Mouse (Mus musculus) naive thymus-derived CD4-positive, alpha-beta T cell, adult 2 months (primary cell): Measurements from ENCODE around the gene Rpl21.
"Not testable (repeated sequence)": the region's sequence is repeated elsewhere in the genome, so short reads cannot be mapped to it uniquely, and the experiment has no call there.

Experiments
- DNase-seq: peaks from one replicate; pipeline ENCODE4 v3.0.0-alpha.2; 2011; ENCODE audit warnings: low read depth

Rpl21 gene

DNA sequence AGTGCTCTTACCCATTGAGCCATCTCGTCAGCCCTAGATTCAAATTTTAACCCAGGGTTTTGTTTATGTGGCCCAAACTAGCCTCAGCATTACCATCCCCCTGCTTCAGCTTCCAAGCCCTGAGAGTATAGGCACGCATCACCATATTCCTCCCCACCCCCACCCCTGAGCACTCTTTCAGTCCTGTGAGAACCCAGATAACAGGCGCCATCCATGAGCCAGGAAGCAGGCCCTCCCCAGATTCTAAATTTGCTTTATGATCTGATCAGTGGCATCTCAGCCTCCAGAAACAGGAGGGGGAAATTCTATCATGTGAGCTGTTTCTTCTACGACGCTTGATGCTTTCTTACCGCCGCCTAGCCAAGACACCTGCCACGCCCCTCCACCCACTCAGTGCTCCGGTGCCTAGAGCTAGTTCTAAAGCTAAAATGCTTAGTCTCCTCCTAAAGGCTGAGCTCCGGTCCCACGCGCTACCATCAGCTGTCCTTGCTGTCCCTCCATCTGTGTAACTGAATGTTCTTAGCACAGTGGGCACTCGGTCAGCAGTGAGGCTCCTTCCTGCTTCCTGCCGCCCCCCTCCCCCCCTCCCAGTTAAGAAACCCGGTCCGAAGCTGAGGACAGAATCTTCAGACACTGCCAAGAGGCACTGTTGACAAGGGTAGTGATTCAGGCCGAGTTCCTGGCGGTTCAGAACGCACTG lies 34.7 kb downstream of the Rpl21 start:
- DNase-seq = peak; percentile 85

DNA sequence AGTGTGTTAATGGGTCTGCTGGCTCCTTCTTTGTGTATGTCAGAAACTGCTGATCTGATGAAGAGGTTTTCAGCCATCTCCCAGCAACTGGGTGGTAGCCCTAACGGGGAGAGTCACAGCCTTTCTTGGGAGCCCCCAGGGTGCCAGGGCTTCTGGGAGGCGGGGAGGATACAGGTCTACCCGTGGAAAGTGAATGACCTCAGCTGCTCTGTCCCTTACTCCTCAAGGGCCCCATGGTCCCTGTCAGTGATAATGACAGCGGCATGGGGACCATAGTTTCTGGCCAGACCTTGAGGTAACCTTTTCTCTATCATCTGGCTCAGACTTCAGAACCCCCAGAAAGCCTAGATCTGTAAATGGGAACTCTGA lies 35.2 kb downstream of the Rpl21 start:
- no peak for DNase-seq

DNA sequence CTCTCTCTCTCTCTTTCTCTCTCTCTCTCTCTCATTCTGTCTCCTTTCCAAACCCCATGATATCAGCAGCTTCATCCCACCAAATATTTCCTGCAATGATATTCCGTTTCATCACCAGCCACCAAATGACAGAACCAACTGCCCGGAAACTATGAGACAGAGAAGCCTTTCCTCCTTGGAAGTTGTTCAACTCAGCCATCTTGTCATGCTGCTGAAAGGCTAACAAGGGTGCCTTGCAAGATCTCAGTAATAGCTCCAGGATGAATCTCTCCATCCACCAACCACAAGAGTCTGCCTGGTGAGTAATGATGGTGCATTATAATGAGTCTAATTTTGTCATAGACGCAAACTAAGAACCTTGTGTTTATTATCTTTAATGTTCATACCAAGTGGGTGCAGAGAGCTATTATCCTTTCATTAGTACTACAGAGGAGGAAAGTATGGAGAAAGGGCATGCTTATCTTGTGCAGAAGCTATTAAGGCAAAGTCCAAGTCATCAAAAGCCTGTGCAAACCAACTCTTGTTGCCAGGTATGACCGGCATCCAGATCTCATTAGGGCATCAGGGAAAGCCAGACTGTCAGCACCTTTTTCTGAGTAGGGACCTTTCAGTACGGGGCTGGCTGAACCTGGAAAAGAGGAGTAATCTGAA lies 40.4 kb downstream of the Rpl21 start:
- DNase-seq = no peak

GRCm38 (mm10) chr5:146876024-146876423 lies 43.3 kb downstream of the Rpl21 start:
- no peak for DNase-seq

DNA sequence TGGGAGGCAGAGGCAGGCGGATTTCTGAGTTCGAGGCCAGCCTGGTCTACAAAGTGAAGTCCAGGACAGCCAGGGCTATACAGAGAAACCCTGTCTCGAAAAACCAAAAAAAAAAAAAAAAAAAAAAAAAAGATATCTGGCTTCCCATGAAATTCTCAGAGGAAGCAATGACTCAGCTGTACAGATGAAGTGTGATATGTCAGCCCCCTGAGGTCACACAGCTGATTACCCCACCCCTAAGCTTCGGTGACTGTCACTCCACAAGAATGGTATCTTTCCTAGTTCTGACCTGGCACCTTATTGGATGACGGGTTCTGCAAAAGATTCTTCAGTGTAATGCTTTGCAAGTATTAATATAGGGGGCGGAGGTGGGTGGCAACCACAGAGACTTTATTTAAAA lies 45.2 kb downstream of the Rpl21 start:
- DNase-seq = not testable (repeated sequence)

DNA sequence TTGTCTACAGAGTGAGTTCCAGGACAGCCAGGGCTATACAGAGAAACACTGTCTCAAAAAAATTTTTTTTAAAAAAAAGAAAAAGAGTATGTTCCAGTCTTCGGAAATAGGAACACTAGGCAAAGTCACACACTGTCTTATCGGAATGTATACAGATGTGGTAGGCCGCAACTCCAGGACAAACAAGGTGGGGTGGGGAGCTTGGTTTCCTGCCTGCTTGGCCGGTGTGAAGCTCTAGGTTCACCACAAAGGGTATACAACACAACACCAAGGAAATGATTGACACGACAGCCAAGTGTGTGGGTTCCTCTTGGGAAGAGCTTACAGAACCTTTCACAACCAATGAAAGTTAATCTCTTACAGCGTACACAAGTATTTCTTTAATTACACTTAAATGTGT lies 49.6 kb downstream of the Rpl21 start:
- no peak for DNase-seq

GRCm38 (mm10) chr5:146883053-146883452 lies 50.4 kb downstream of the Rpl21 start:
- no peak for DNase-seq

DNA sequence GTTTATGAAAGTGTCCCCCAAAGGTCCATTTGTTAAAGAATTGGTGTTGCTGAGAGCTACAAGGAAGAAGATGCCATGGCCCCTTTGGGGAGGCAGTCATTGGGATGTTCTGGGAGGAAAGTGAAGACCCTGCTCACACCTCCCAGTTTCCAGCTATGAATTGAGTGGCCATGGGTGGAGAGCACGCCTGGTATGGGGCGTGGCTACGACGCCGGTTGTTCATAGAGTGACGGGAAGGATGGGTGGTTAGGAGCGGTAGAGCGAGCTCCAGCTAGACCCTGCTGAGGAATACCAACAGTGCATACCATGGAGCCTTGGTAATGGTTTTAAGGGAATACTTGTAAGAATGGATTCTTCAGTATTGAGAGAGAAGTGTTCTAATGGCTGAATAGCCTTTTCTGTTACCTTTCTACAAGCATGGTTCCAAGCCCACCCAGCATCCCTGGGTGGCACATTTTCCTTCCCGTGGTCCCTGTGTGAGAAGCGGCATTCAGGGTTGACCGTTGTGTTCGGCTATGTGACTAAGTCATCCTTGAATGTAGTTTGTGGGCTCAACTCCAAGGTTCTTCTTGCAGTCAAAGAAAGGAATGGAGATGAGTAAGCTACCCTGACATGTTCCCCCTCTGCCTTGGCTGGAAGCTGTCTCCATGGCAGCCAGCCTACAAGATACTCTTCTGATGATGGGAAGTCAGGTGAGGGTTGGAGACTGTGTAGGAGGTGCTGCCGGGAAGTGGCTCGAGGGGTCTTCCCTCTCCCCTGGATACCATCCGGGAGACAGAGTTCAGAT lies 51.0 kb downstream of the Rpl21 start:
- DNase-seq = no peak
